ENCODE assay signal across 22 mouse cellular contexts in the genomic region with DNA sequence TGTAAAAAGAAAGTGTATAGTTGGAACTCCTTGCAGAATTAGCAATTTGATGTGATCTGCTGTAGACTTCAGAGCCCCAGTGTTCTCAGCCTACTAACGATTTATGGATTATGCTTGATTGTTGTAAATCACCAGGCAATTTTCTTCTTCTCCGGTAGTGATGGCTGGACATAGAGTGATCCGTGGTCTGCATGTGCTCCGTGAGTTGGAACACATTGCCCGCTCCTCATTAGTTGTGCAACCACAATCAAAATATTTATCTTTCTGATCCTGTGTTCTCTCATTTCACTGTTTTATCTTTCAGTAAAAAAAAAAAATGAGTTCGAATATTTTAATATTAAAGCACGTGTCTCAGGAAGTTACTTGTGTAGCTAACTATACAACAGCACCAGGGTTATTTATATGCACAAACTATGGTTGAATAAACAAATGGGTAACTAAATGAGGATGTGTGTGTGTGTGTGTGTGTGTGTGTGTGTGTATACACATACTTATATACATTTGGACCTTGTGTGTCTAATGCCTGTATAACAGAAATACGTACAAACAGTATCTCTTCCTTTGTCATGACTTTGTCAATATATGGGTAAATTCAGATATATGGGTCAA.
DNase-seq lines count a peak whose midpoint lies in the region; ATAC-seq and TF ChIP-seq lines count a peak whose summit lies in the region.
"Had no signal": no experiment of that assay in that cellular context is flagged by ENCODE, and none has a peak within 500 bp of the region (broad histone marks: within the 10 kb centered on the region; RNA-seq: fewer than 3 reads in every experiment).

No protein-coding gene starts in this region.

- no peaks in the 10 kb centered on the region for H3K36me3 ChIP-seq in liver, adult 2 months (ENCODE audit: control insufficient read depth, insufficient read depth, low read length)
- no peaks in the 10 kb centered on the region for H3K36me3 ChIP-seq in liver, embryonic 11.5 days (ENCODE audit: control insufficient read depth, insufficient read depth, low read length)
- H3K36me3 ChIP-seq in lung, embryonic 15.5 days: no peaks in the 10 kb centered on the region
- H3K36me3 ChIP-seq: embryonic facial prominence, embryonic 13.5 days; embryonic facial prominence, embryonic 15.5 days; forebrain, embryonic 10.5 days; forebrain, embryonic 12.5 days had no signal

- H3K27ac ChIP-seq in liver, adult 2 months (replicated peaks; ENCODE audit: insufficient read depth, low read depth, low read length): no peak overlapping the region
- H3K27ac ChIP-seq in liver, embryonic 11.5 days (ENCODE audit: low read depth, low read length): no peak overlapping the region
- peak overlapping the region; percentile 82 for H3K27ac ChIP-seq in lung, embryonic 15.5 days
- H3K27ac ChIP-seq: embryonic facial prominence, embryonic 13.5 days; embryonic facial prominence, embryonic 15.5 days; forebrain, embryonic 10.5 days; forebrain, embryonic 12.5 days had no signal

- no peak for TF ChIP-seq POLR2A in liver, adult 2 months (IDR thresholded peaks at IDR 0.05; ENCODE audit: extremely low read depth, insufficient read depth, low read length)

- no peaks in the 10 kb centered on the region for H3K4me1 ChIP-seq in liver, adult 2 months (ENCODE audit: control insufficient read depth, insufficient read depth, low read length)
- no peaks in the 10 kb centered on the region for H3K4me1 ChIP-seq in liver, embryonic 11.5 days (replicated peaks; ENCODE audit: control insufficient read depth, insufficient read depth, low read length)
- H3K4me1 ChIP-seq in lung, embryonic 15.5 days: peaks cover 24% of the 10 kb centered on the region
- H3K4me1 ChIP-seq: embryonic facial prominence, embryonic 13.5 days; embryonic facial prominence, embryonic 15.5 days; forebrain, embryonic 12.5 days had no signal

- H3K27me3 ChIP-seq in liver, adult 2 months (ENCODE audit: control insufficient read depth, insufficient read depth, low read length): no peaks in the 10 kb centered on the region
- no peaks in the 10 kb centered on the region for H3K27me3 ChIP-seq in liver, embryonic 11.5 days (replicated peaks; ENCODE audit: control insufficient read depth, insufficient read depth, low read length)
- H3K27me3 ChIP-seq in lung, embryonic 15.5 days: no peaks in the 10 kb centered on the region
- H3K27me3 ChIP-seq: embryonic facial prominence, embryonic 13.5 days; embryonic facial prominence, embryonic 15.5 days; forebrain, embryonic 12.5 days had no signal

- WGBS in liver, adult 2 months: 54% methylated on average over 8 of the region's 8 CpGs
- 82% methylated on average over 8 of the region's 8 CpGs for WGBS in liver, embryonic 11.5 days
- WGBS in lung, embryonic 15.5 days: 51% methylated on average over 8 of the region's 8 CpGs

- no peak overlapping the region for H3K4me3 ChIP-seq in liver, adult 2 months (ENCODE audit: insufficient read depth, low read depth, low read length)
- H3K4me3 ChIP-seq in liver, embryonic 11.5 days (ENCODE audit: low read depth, low read length): no peak overlapping the region
- no peak overlapping the region for H3K4me3 ChIP-seq in lung, embryonic 15.5 days
- H3K4me3 ChIP-seq: embryonic facial prominence, embryonic 13.5 days; embryonic facial prominence, embryonic 15.5 days; erythroblast, embryonic 14.5 days; forebrain, embryonic 10.5 days; forebrain, embryonic 12.5 days had no signal

- H3K9me3 ChIP-seq in liver, embryonic 11.5 days (ENCODE audit: control insufficient read depth, low read length): no peaks in the 10 kb centered on the region
- no peaks in the 10 kb centered on the region for H3K9me3 ChIP-seq in lung, embryonic 15.5 days
- H3K9me3 ChIP-seq: embryonic facial prominence, embryonic 13.5 days; embryonic facial prominence, embryonic 15.5 days; forebrain, embryonic 10.5 days; forebrain, embryonic 12.5 days had no signal

- peak; percentile 46 for DNase-seq in liver, adult 2 months (ENCODE audit: extremely low read depth, low read depth, low spot score)
- DNase-seq in liver, embryonic 11.5 days (ENCODE audit: low spot score): no peak
- DNase-seq in lung, postnatal 14 days: no peak
- DNase-seq in lung, postnatal 10 days: peak; percentile 25
- DNase-seq in lung, postnatal 4 days: no peak
- DNase-seq: adrenal gland, adult 2 months; adrenal gland, postnatal 10 days; adrenal gland, postnatal 25 days; cerebellum, adult 11 months; cerebellum, adult 18-20 months; cerebellum, adult 8-10 months; cerebellum, adult 9-11 months; cerebellum, postnatal 14 days; cerebellum, postnatal 36 days; embryo, embryonic 11 days had no signal

- H3K4me2 ChIP-seq in liver, embryonic 11.5 days: no peak overlapping the region
- H3K4me2 ChIP-seq in lung, embryonic 15.5 days: no peak overlapping the region
- H3K4me2 ChIP-seq: embryonic facial prominence, embryonic 13.5 days; embryonic facial prominence, embryonic 15.5 days; forebrain, embryonic 12.5 days had no signal

- TF ChIP-seq CTCF in liver, adult 2 months (IDR thresholded peaks at IDR 0.05; ENCODE audit: low read depth, low read length): no peak

- no peaks in the 10 kb centered on the region for H3K79me2 ChIP-seq in liver, adult 2 months (ENCODE audit: control insufficient read depth, insufficient read depth, low read length)

- ATAC-seq in liver, embryonic 11.5 days (replicated peaks; ENCODE audit: low FRiP score): no peak
- peak; percentile 68; the same call in 1 of the 2 replicates for ATAC-seq in lung, embryonic 15.5 days (ENCODE audit: borderline replicate concordance, extremely low read depth, low FRiP score, low TSS enrichment)
- ATAC-seq: forebrain, embryonic 14.5 days had no signal

- H3K9ac ChIP-seq in liver, adult 2 months (ENCODE audit: low read depth, low read length): no peak overlapping the region
- H3K9ac ChIP-seq in liver, embryonic 11.5 days (ENCODE audit: low read depth, low read length): no peak overlapping the region
- no peak overlapping the region for H3K9ac ChIP-seq in lung, embryonic 15.5 days
- H3K9ac ChIP-seq: embryonic facial prominence, embryonic 13.5 days; embryonic facial prominence, embryonic 15.5 days; forebrain, embryonic 12.5 days had no signal

Comparison
In these comparisons a context has a peak if more than half of its experiments do, and no peak if none do; other contexts are left out.
1. DNase-seq: peak in liver, adult 2 months (single experiment) and lung, postnatal 10 days (single experiment); none in liver, embryonic 11.5 days (single experiment), lung, postnatal 14 days (single experiment) and lung, postnatal 4 days (0 of 2).